Comparison of ENCODE assay signal across 8 mouse cellular contexts in the genomic region with DNA sequence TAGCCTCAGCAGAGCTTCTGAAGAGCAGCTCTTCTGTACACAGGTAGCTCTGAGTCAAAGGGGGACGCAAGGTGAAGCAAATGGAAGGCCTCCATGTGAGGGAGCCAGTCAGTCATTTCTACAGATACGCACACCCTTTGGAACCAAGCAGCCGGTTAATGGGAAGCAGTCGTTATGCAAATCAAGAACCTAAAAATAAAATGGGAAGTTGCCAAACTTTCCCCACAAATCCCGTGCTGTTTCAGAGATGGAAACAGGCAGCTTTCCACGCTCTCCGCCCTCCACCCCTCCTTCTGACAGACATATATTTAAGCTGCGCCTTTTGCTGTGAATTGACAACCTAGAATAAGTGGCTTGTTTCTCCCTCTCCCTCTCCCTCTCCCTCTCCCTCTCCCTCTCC.
DNase-seq lines count a peak whose midpoint lies in the region; ATAC-seq and TF ChIP-seq lines count a peak whose summit lies in the region.
"Had no signal": no experiment of that assay in that cellular context is flagged by ENCODE, and none has a peak within 500 bp of the region (broad histone marks: within the 10 kb centered on the region; RNA-seq: fewer than 3 reads in every experiment).

No protein-coding gene starts in this region.

- H3K27me3 ChIP-seq in forebrain, embryonic 16.5 days (replicated peaks; ENCODE audit: control insufficient read depth, insufficient read depth, low read length): no peaks in the 10 kb centered on the region

- peak overlapping the region; percentile 84 for H3K27ac ChIP-seq in layer of hippocampus, adult 2 months
- peak overlapping the region; percentile 94 for H3K27ac ChIP-seq in forebrain, embryonic 16.5 days (ENCODE audit: low read length)

- peak; percentile 86 for ATAC-seq in forebrain, embryonic 16.5 days
- ATAC-seq in megakaryocyte-erythroid progenitor cell, adult 5-6 weeks (replicated peaks; ENCODE audit: low FRiP score, low TSS enrichment, poor library complexity, severe bottlenecking): no peak
- ATAC-seq in erythroid progenitor cell, adult 5-6 weeks (replicated peaks; ENCODE audit: low FRiP score, poor library complexity, severe bottlenecking): no peak

- H3K9ac ChIP-seq in forebrain, embryonic 16.5 days (replicated peaks; ENCODE audit: low read depth, low read length): no peak overlapping the region

- no peak overlapping the region for H3K4me3 ChIP-seq in layer of hippocampus, adult 2 months
- H3K4me3 ChIP-seq in forebrain, embryonic 16.5 days (replicated peaks; ENCODE audit: low read length): no peak overlapping the region

- 0 out of 2 replicates have a peak overlapping the region, but pooled peaks have one; percentile 10 for H3K4me2 ChIP-seq in forebrain, embryonic 16.5 days (ENCODE audit: low read length)

- peak; percentile 63 to 65 for DNase-seq in layer of hippocampus, adult 2 months (ENCODE audit: low spot score in 2 of 2)
- DNase-seq in layer of hippocampus, postnatal 25 days (ENCODE audit: extremely low spot score in 1 of 2, low spot score in 1 of 2): no peak
- peak; percentile 95 for DNase-seq in brain, embryonic 14.5 days (ENCODE audit: low read depth)
- peak; percentile 40 for DNase-seq in kidney, postnatal 10 days
- DNase-seq: adrenal gland, postnatal 36 days had no signal

- TF ChIP-seq CTCF in layer of hippocampus, adult 2 months (conservative IDR thresholded peaks at IDR 0.05): no peak; the same call in 1 of the 2 replicates
- no peak for TF ChIP-seq CTCF in brain, embryonic 14.5 days (IDR thresholded peaks at IDR 0.05; ENCODE audit: borderline replicate concordance, extremely low read depth, insufficient read depth, insufficient read length)

- no peaks in the 10 kb centered on the region for H3K9me3 ChIP-seq in forebrain, embryonic 16.5 days (ENCODE audit: control insufficient read depth, low read length)

- no peak for TF ChIP-seq POLR2A in brain, embryonic 14.5 days (IDR thresholded peaks at IDR 0.05; ENCODE audit: borderline replicate concordance, extremely low read depth, insufficient read depth, insufficient read length, poor library complexity, severe bottlenecking)

- peaks cover 43% of the 10 kb centered on the region for H3K4me1 ChIP-seq in forebrain, embryonic 16.5 days (replicated peaks; ENCODE audit: control insufficient read depth, insufficient read depth, low read length)

- WGBS in forebrain, embryonic 16.5 days: 23% methylated on average over 8 of the region's 8 CpGs

- peaks cover 22% of the 10 kb centered on the region for H3K36me3 ChIP-seq in forebrain, embryonic 16.5 days (ENCODE audit: control insufficient read depth, insufficient read depth)

Comparison
In these comparisons a context has a peak if more than half of its experiments do, and no peak if none do; other contexts are left out.
1. DNase-seq: peak in layer of hippocampus, adult 2 months (2 of 2), brain, embryonic 14.5 days (single experiment) and kidney, postnatal 10 days (single experiment); none in layer of hippocampus, postnatal 25 days (0 of 2).